Mouse (Mus musculus) frontal cortex, postnatal 36 days (tissue): ENCODE data around the gene Cyp4f17.
"Not testable (repeated sequence)": the region's sequence is repeated elsewhere in the genome, so short reads cannot be mapped to it uniquely, and the experiment has no call there.

Experiments used
- DNase-seq, 2 experiments: peaks; one replicate each; pipeline ENCODE4 v3.0.0; 2022; ENCODE audit warnings: low spot score in 2 of 2

Gene Cyp4f17

GRCm38 (mm10) chr17:32526341-32526740 is 20.5 kb downstream of the Cyp4f17 start:
- DNase-seq = not testable (repeated sequence)

- DNase-seq = no peak
Observed at GRCm38 (mm10) chr17:32527748-32528147, 21.9 kb downstream of the Cyp4f17 start.

GRCm38 (mm10) chr17:32528408-32529337 is 22.8 kb downstream of the Cyp4f17 start:
- DNase-seq = peak; percentile 83 to 90

GRCm38 (mm10) chr17:32532356-32532755 is 26.5 kb downstream of the Cyp4f17 start:
- not testable (repeated sequence) for DNase-seq

GRCm38 (mm10) chr17:32534068-32534467 is 28.2 kb downstream of the Cyp4f17 start:
- no peak for DNase-seq

- DNase-seq = peak; percentile 59 to 72
Observed at GRCm38 (mm10) chr17:32536051-32536866, 30.4 kb downstream of the Cyp4f17 start, which contains the start of gene Cyp4f16. Cyp4f16 (plus strand) TSS chr17:32536558.

- no peak for DNase-seq
Observed at GRCm38 (mm10) chr17:32536867-32537250, 31.0 kb downstream of the Cyp4f17 start.

- not testable (repeated sequence) for DNase-seq
Observed at GRCm38 (mm10) chr17:32544792-32545191, 38.9 kb downstream of the Cyp4f17 start.

- DNase-seq = not testable (repeated sequence)
Observed at GRCm38 (mm10) chr17:32550377-32550776, 44.5 kb downstream of the Cyp4f17 start.

- DNase-seq = peak; percentile 83 to 89
Observed at GRCm38 (mm10) chr17:32550900-32551770, 45.3 kb downstream of the Cyp4f17 start.

GRCm38 (mm10) chr17:32553016-32553415 is 47.2 kb downstream of the Cyp4f17 start:
- not testable (repeated sequence) for DNase-seq

- DNase-seq = not testable (repeated sequence)
Observed at GRCm38 (mm10) chr17:32554368-32554767, 48.5 kb downstream of the Cyp4f17 start.

GRCm38 (mm10) chr17:32563301-32563700 is 57.5 kb downstream of the Cyp4f17 start:
- not testable (repeated sequence) for DNase-seq

- not testable (repeated sequence) for DNase-seq
Observed at GRCm38 (mm10) chr17:32573286-32573685, 67.4 kb downstream of the Cyp4f17 start.

GRCm38 (mm10) chr17:32577496-32578186 is 71.8 kb downstream of the Cyp4f17 start:
- DNase-seq = no peak
